Mouse (Mus musculus): ENCODE results near the gene Sestd1. TPM values are rescaled to one million over a fixed set of nuclear protein-coding genes. Genes with fewer than 3 reads are reported as not detected.

Sestd1 gene
- polyA plus RNA-seq, 1 experiment from 2014 or later, result 14.1 TPM

DNA sequence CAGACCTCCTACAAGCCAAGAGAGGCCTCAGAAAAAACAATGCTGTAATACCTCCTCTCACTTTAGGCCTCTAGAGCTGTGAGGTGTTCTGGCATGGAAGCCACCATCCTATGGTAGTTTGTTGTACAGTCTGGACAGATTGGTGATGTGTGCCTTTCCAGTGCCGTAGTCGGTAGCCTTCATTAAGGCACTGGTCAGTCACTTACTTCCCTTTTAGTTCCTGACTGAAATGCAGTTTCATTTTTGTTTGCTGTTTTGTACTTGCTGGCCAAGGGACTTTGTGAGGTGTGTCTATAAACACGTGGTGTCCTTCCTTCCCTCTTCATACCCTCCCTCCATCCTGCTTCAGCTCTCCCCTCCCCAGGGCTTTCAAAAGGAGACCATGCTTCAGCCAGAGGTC lies 24.1 kb upstream of the Sestd1 start:
- Histone ChIP-seq H3K4me2 (ENCODE audit: low read depth, low read length) (no peak overlapping the region), H3K36me3 (ENCODE audit: control insufficient read depth, insufficient read depth, low read length) (no peaks in the 10 kb centered on the region), H3K27me3 (ENCODE audit: control insufficient read depth, insufficient read depth, low read length) (no peaks in the 10 kb centered on the region), H3K4me1 (ENCODE audit: control insufficient read depth, insufficient read depth, low read length) (no peaks in the 10 kb centered on the region), H3K27ac (ENCODE audit: low read length) (no peak overlapping the region), H3K9me3 (replicated peaks; ENCODE audit: control insufficient read depth, low read length) (no peaks in the 10 kb centered on the region), H3K4me3 (replicated peaks; ENCODE audit: low read length) (no peak overlapping the region), H3K9ac (ENCODE audit: low read length) (no peak overlapping the region)
- 63% methylated on average over 3 of the region's 3 CpGs for WGBS
- ATAC-seq (ENCODE audit: insufficient read depth, low FRiP score), result no peak

- H3K9me3 ChIP-seq (replicated peaks; ENCODE audit: control insufficient read depth, low read length), result no peaks in the 10 kb centered on the region
- H3K4me1 ChIP-seq (ENCODE audit: control insufficient read depth, insufficient read depth, low read length), result no peaks in the 10 kb centered on the region
- no peak overlapping the region for H3K4me3 ChIP-seq (replicated peaks; ENCODE audit: low read length)
- no peak for ATAC-seq (ENCODE audit: insufficient read depth, low FRiP score)
- no peak overlapping the region for H3K27ac ChIP-seq (ENCODE audit: low read length)
- no peaks in the 10 kb centered on the region for H3K36me3 ChIP-seq (ENCODE audit: control insufficient read depth, insufficient read depth, low read length)
- H3K9ac ChIP-seq (ENCODE audit: low read length), result no peak overlapping the region
- no peak overlapping the region for H3K4me2 ChIP-seq (ENCODE audit: low read depth, low read length)
- no peaks in the 10 kb centered on the region for H3K27me3 ChIP-seq (ENCODE audit: control insufficient read depth, insufficient read depth, low read length)
- WGBS, result 59% methylated on average over 3 of the region's 3 CpGs
These were observed 23.3 kb upstream of the Sestd1 start for GRCm38 (mm10) chr2:77303716-77304115.

DNA sequence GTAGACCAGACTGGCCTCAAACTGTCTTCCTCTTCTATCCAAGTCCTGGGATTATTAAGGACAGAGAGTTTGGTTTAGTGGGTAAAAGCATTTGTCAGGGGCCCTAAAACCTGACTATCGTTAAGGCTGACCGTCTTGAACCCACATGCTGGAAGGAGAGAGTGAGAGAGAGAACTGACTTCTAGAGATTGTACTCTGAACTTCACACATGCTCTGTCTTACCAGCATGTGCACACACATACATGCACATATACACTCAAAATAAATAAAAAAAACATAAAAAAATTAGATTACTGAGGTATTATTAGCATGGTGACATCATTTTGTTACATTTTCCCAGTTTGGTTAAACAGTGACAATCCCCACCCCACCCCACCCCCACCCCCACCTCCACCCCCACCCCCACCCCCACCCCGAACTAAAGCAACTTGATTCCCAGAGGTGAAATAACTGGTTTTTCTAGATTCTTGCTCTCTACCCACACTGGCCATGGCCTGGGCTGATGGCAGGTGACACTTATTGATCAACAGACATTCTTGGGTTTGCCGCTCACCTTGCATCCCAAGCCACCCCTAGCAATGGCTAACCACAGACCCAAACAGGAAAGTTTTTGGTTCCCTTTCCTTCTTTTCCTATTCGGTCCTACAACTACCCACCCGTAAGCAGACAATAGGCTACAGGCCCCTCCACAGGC lies 22.4 kb upstream of the Sestd1 start:
- Histone ChIP-seq H3K9ac (ENCODE audit: low read length) (no peak overlapping the region), H3K4me1 (ENCODE audit: control insufficient read depth, insufficient read depth, low read length) (no peaks in the 10 kb centered on the region), H3K27me3 (ENCODE audit: control insufficient read depth, insufficient read depth, low read length) (no peaks in the 10 kb centered on the region), H3K36me3 (ENCODE audit: control insufficient read depth, insufficient read depth, low read length) (no peaks in the 10 kb centered on the region), H3K4me3 (replicated peaks; ENCODE audit: low read length) (no peak overlapping the region), H3K4me2 (ENCODE audit: low read depth, low read length) (no peak overlapping the region), H3K27ac (ENCODE audit: low read length) (peak overlapping the region; percentile 21; the same call in 1 of the 2 replicates), H3K9me3 (replicated peaks; ENCODE audit: control insufficient read depth, low read length) (no peaks in the 10 kb centered on the region)
- peak; percentile 77; the same call in 1 of the 2 replicates for ATAC-seq (ENCODE audit: insufficient read depth, low FRiP score)
- 70% methylated on average over 6 of the region's 6 CpGs for WGBS

GRCm38 (mm10) chr2:77301687-77302389 lies 21.4 kb upstream of the Sestd1 start:
- H3K4me3 ChIP-seq (replicated peaks; ENCODE audit: low read length), result no peak overlapping the region
- no peak overlapping the region for H3K9ac ChIP-seq (ENCODE audit: low read length)
- H3K4me2 ChIP-seq (ENCODE audit: low read depth, low read length), result no peak overlapping the region
- no peaks in the 10 kb centered on the region for H3K36me3 ChIP-seq (ENCODE audit: control insufficient read depth, insufficient read depth, low read length)
- no peaks in the 10 kb centered on the region for H3K27me3 ChIP-seq (ENCODE audit: control insufficient read depth, insufficient read depth, low read length)
- H3K9me3 ChIP-seq (replicated peaks; ENCODE audit: control insufficient read depth, low read length), result no peaks in the 10 kb centered on the region
- H3K4me1 ChIP-seq (ENCODE audit: control insufficient read depth, insufficient read depth, low read length), result no peaks in the 10 kb centered on the region
- H3K27ac ChIP-seq (ENCODE audit: low read length), result no peak overlapping the region
- WGBS, result 51% methylated on average over 9 of the region's 9 CpGs
- no peak for ATAC-seq (ENCODE audit: insufficient read depth, low FRiP score)

DNA sequence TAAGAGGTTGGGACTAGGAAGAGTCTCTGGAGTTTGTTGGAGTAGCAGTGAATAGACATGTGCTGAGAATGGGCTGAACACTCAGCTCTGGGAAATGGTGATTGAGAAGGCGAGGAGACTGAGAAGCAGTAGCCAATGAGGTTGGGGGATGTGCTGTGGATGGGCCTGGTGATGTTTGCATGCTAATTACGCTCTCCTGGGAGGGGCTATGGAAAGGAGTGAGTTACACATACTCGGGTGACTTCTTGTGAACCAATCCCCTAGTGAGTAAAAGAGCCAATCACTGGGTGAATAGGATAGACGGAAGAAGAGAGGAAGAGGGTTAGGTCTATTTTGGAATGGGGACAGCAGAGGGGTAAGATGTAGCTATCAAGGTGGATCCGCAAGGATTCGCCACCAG lies 9.3 kb upstream of the Sestd1 start:
- Histone ChIP-seq H3K27ac (ENCODE audit: low read length) (no peak overlapping the region), H3K4me3 (replicated peaks; ENCODE audit: low read length) (no peak overlapping the region), H3K27me3 (ENCODE audit: control insufficient read depth, insufficient read depth, low read length) (no peaks in the 10 kb centered on the region), H3K9me3 (replicated peaks; ENCODE audit: control insufficient read depth, low read length) (no peaks in the 10 kb centered on the region), H3K4me2 (ENCODE audit: low read depth, low read length) (no peak overlapping the region), H3K36me3 (ENCODE audit: control insufficient read depth, insufficient read depth, low read length) (no peaks in the 10 kb centered on the region), H3K4me1 (ENCODE audit: control insufficient read depth, insufficient read depth, low read length) (no peaks in the 10 kb centered on the region), H3K9ac (ENCODE audit: low read length) (no peak overlapping the region)
- ATAC-seq (ENCODE audit: insufficient read depth, low FRiP score), result no peak
- WGBS, result 72% methylated on average over 6 of the region's 6 CpGs

DNA sequence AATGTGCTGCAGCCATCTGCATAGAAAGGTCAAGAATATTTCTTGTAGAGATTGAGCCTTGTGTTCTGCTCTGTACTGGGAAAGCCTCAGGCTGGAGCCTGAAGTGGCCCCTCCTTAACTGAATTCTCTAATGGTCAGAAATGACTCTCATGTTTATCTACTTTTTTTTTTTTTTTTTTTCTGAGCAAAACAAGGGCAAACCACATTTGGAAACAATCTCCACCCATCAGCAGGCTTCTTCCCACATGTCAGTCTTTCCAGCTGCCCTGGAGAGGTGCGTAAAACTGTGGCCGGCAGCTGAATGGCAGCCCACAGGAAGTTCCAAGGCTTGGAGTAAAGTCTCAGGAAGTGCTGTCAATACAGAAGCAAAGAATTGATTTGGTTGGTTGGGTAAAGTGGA lies 6.4 kb upstream of the Sestd1 start:
- H3K4me3 ChIP-seq (replicated peaks; ENCODE audit: low read length), result no peak overlapping the region
- no peaks in the 10 kb centered on the region for H3K36me3 ChIP-seq (ENCODE audit: control insufficient read depth, insufficient read depth, low read length)
- H3K9ac ChIP-seq (ENCODE audit: low read length), result no peak overlapping the region
- ATAC-seq (ENCODE audit: insufficient read depth, low FRiP score), result no peak
- no peak overlapping the region for H3K4me2 ChIP-seq (ENCODE audit: low read depth, low read length)
- 63% methylated on average over 2 of the region's 2 CpGs for WGBS
- no peaks in the 10 kb centered on the region for H3K4me1 ChIP-seq (ENCODE audit: control insufficient read depth, insufficient read depth, low read length)
- no peak overlapping the region for H3K27ac ChIP-seq (ENCODE audit: low read length)
- no peaks in the 10 kb centered on the region for H3K9me3 ChIP-seq (replicated peaks; ENCODE audit: control insufficient read depth, low read length)
- H3K27me3 ChIP-seq (ENCODE audit: control insufficient read depth, insufficient read depth, low read length), result no peaks in the 10 kb centered on the region

- no peak overlapping the region for H3K4me3 ChIP-seq (replicated peaks; ENCODE audit: low read length)
- no peak overlapping the region for H3K9ac ChIP-seq (ENCODE audit: low read length)
- H3K9me3 ChIP-seq (replicated peaks; ENCODE audit: control insufficient read depth, low read length), result no peaks in the 10 kb centered on the region
- peaks cover 2% of the 10 kb centered on the region; the same call in 1 of the 2 replicates for H3K4me1 ChIP-seq (ENCODE audit: control insufficient read depth, insufficient read depth, low read length)
- ATAC-seq (ENCODE audit: insufficient read depth, low FRiP score), result no peak
- H3K27ac ChIP-seq (ENCODE audit: low read length), result no peak overlapping the region
- H3K36me3 ChIP-seq (ENCODE audit: control insufficient read depth, insufficient read depth, low read length), result no peaks in the 10 kb centered on the region
- H3K27me3 ChIP-seq (ENCODE audit: control insufficient read depth, insufficient read depth, low read length), result no peaks in the 10 kb centered on the region
- H3K4me2 ChIP-seq (ENCODE audit: low read depth, low read length), result no peak overlapping the region
- WGBS, result 65% methylated on average over 2 of the region's 2 CpGs
These were observed 4.0 kb upstream of the Sestd1 start for GRCm38 (mm10) chr2:77284281-77284899.

- Histone ChIP-seq H3K4me1 (ENCODE audit: control insufficient read depth, insufficient read depth, low read length) (peaks cover 6% of the 10 kb centered on the region), H3K9me3 (replicated peaks; ENCODE audit: control insufficient read depth, low read length) (no peaks in the 10 kb centered on the region), H3K4me3 (replicated peaks; ENCODE audit: low read length) (peak overlapping the region; percentile 94), H3K4me2 (ENCODE audit: low read depth, low read length) (peak overlapping the region; percentile 93), H3K27ac (ENCODE audit: low read length) (peak overlapping the region; percentile 64), H3K36me3 (ENCODE audit: control insufficient read depth, insufficient read depth, low read length) (no peaks in the 10 kb centered on the region), H3K9ac (ENCODE audit: low read length) (peak overlapping the region; percentile 97), H3K27me3 (ENCODE audit: control insufficient read depth, insufficient read depth, low read length) (no peaks in the 10 kb centered on the region)
- ATAC-seq (ENCODE audit: insufficient read depth, low FRiP score), result peak; percentile 31
- 1% methylated on average over 45 of the region's 57 CpGs for WGBS
These were observed 406 bp downstream of the Sestd1 start for GRCm38 (mm10) chr2:77279861-77280511.

GRCm38 (mm10) chr2:77277272-77277671 lies 3.1 kb downstream of the Sestd1 start:
- WGBS, result 52% methylated on average over 4 of the region's 4 CpGs
- Histone ChIP-seq H3K36me3 (ENCODE audit: control insufficient read depth, insufficient read depth, low read length) (no peaks in the 10 kb centered on the region), H3K4me2 (ENCODE audit: low read depth, low read length) (no peak overlapping the region), H3K27me3 (ENCODE audit: control insufficient read depth, insufficient read depth, low read length) (no peaks in the 10 kb centered on the region), H3K4me1 (ENCODE audit: control insufficient read depth, insufficient read depth, low read length) (peaks cover 14% of the 10 kb centered on the region), H3K27ac (ENCODE audit: low read length) (no peak overlapping the region), H3K9me3 (replicated peaks; ENCODE audit: control insufficient read depth, low read length) (no peaks in the 10 kb centered on the region), H3K4me3 (replicated peaks; ENCODE audit: low read length) (no peak overlapping the region), H3K9ac (ENCODE audit: low read length) (no peak overlapping the region)
- ATAC-seq (ENCODE audit: insufficient read depth, low FRiP score), result no peak
